Mouse (Mus musculus): Measurements from ENCODE around the gene Nfkbiz. TPM values are rescaled to one million over a fixed set of nuclear protein-coding genes. Genes with fewer than 3 reads are reported as not detected.

Gene Nfkbiz
- polyA plus RNA-seq, 1 experiment from 2014 or later = 1.8 TPM

- no peaks in the 10 kb centered on the region for H3K27me3 ChIP-seq (ENCODE audit: control insufficient read depth, insufficient read depth, low read length)
- no peaks in the 10 kb centered on the region for H3K4me1 ChIP-seq (ENCODE audit: control insufficient read depth, insufficient read depth, low read length)
- DNase-seq (ENCODE audit: low spot score, missing footprints) = no peak
- H3K9me3 ChIP-seq (ENCODE audit: control insufficient read depth, low read length) = no peaks in the 10 kb centered on the region
- H3K36me3 ChIP-seq (ENCODE audit: control insufficient read depth, insufficient read depth, low read length) = no peaks in the 10 kb centered on the region
- no peak overlapping the region for H3K4me2 ChIP-seq
- ATAC-seq (ENCODE audit: low FRiP score) = no peak
- no peak overlapping the region for H3K4me3 ChIP-seq (ENCODE audit: low read depth, low read length)
- H3K9ac ChIP-seq (ENCODE audit: low read length) = no peak overlapping the region
- H3K27ac ChIP-seq (ENCODE audit: low read depth, low read length) = no peak overlapping the region
- WGBS = 87% methylated on average over 7 of the region's 7 CpGs
Measured at GRCm38 (mm10) chr16:55798845-55799244, 39.9 kb downstream of the Nfkbiz start.

- H3K9ac ChIP-seq (ENCODE audit: low read length) = no peak overlapping the region
- WGBS = 92% methylated on average over 7 of the region's 7 CpGs
- H3K4me1 ChIP-seq (ENCODE audit: control insufficient read depth, insufficient read depth, low read length) = no peaks in the 10 kb centered on the region
- H3K27ac ChIP-seq (ENCODE audit: low read depth, low read length) = no peak overlapping the region
- H3K27me3 ChIP-seq (ENCODE audit: control insufficient read depth, insufficient read depth, low read length) = no peaks in the 10 kb centered on the region
- H3K9me3 ChIP-seq (ENCODE audit: control insufficient read depth, low read length) = no peaks in the 10 kb centered on the region
- no peak overlapping the region for H3K4me2 ChIP-seq
- no peak for DNase-seq (ENCODE audit: low spot score, missing footprints)
- no peak overlapping the region for H3K4me3 ChIP-seq (ENCODE audit: low read depth, low read length)
- H3K36me3 ChIP-seq (ENCODE audit: control insufficient read depth, insufficient read depth, low read length) = no peaks in the 10 kb centered on the region
- no peak for ATAC-seq (ENCODE audit: low FRiP score)
Measured at GRCm38 (mm10) chr16:55790326-55790725, 48.4 kb downstream of the Nfkbiz start.

- DNase-seq (ENCODE audit: low spot score, missing footprints) (no peak), ATAC-seq (ENCODE audit: low FRiP score) (no peak)
- H3K4me3 ChIP-seq (ENCODE audit: low read depth, low read length) = no peak overlapping the region
- no CpG with 5 or more reads among the region's 1 CpGs for WGBS
- no peak overlapping the region for H3K27ac ChIP-seq (ENCODE audit: low read depth, low read length)
- H3K9ac ChIP-seq (ENCODE audit: low read length) = no peak overlapping the region
- no peaks in the 10 kb centered on the region for H3K4me1 ChIP-seq (ENCODE audit: control insufficient read depth, insufficient read depth, low read length)
- no peaks in the 10 kb centered on the region for H3K9me3 ChIP-seq (ENCODE audit: control insufficient read depth, low read length)
- no peak overlapping the region for H3K4me2 ChIP-seq
- no peaks in the 10 kb centered on the region for H3K27me3 ChIP-seq (ENCODE audit: control insufficient read depth, insufficient read depth, low read length)
- H3K36me3 ChIP-seq (ENCODE audit: control insufficient read depth, insufficient read depth, low read length) = no peaks in the 10 kb centered on the region
Measured at GRCm38 (mm10) chr16:55789291-55789690, 49.4 kb downstream of the Nfkbiz start.

GRCm38 (mm10) chr16:55788671-55789070, 50.0 kb downstream of the Nfkbiz start:
- H3K36me3 ChIP-seq (ENCODE audit: control insufficient read depth, insufficient read depth, low read length) = no peaks in the 10 kb centered on the region
- ATAC-seq (ENCODE audit: low FRiP score) (no peak), DNase-seq (ENCODE audit: low spot score, missing footprints) (no peak)
- H3K4me1 ChIP-seq (ENCODE audit: control insufficient read depth, insufficient read depth, low read length) = no peaks in the 10 kb centered on the region
- H3K27ac ChIP-seq (ENCODE audit: low read depth, low read length) = no peak overlapping the region
- no peak overlapping the region for H3K9ac ChIP-seq (ENCODE audit: low read length)
- H3K9me3 ChIP-seq (ENCODE audit: control insufficient read depth, low read length) = no peaks in the 10 kb centered on the region
- H3K4me3 ChIP-seq (ENCODE audit: low read depth, low read length) = no peak overlapping the region
- WGBS = 85% methylated on average over 5 of the region's 5 CpGs
- H3K4me2 ChIP-seq = no peak overlapping the region
- no peaks in the 10 kb centered on the region for H3K27me3 ChIP-seq (ENCODE audit: control insufficient read depth, insufficient read depth, low read length)

GRCm38 (mm10) chr16:55787385-55788072, 51.2 kb downstream of the Nfkbiz start:
- Histone ChIP-seq H3K27ac (ENCODE audit: low read depth, low read length) (no peak overlapping the region), H3K4me2 (no peak overlapping the region), H3K36me3 (ENCODE audit: control insufficient read depth, insufficient read depth, low read length) (no peaks in the 10 kb centered on the region), H3K27me3 (ENCODE audit: control insufficient read depth, insufficient read depth, low read length) (no peaks in the 10 kb centered on the region), H3K4me1 (ENCODE audit: control insufficient read depth, insufficient read depth, low read length) (no peaks in the 10 kb centered on the region), H3K9ac (ENCODE audit: low read length) (no peak overlapping the region), H3K4me3 (ENCODE audit: low read depth, low read length) (no peak overlapping the region), H3K9me3 (ENCODE audit: control insufficient read depth, low read length) (no peaks in the 10 kb centered on the region)
- WGBS = 92% methylated on average over 13 of the region's 13 CpGs
- DNase-seq (ENCODE audit: low spot score, missing footprints) = no peak
- ATAC-seq (ENCODE audit: low FRiP score) = no peak

GRCm38 (mm10) chr16:55784379-55784778, 54.3 kb downstream of the Nfkbiz start:
- no peak for ATAC-seq (ENCODE audit: low FRiP score)
- Histone ChIP-seq H3K9me3 (ENCODE audit: control insufficient read depth, low read length) (no peaks in the 10 kb centered on the region), H3K9ac (ENCODE audit: low read length) (no peak overlapping the region), H3K36me3 (ENCODE audit: control insufficient read depth, insufficient read depth, low read length) (no peaks in the 10 kb centered on the region), H3K4me1 (ENCODE audit: control insufficient read depth, insufficient read depth, low read length) (no peaks in the 10 kb centered on the region), H3K27me3 (ENCODE audit: control insufficient read depth, insufficient read depth, low read length) (no peaks in the 10 kb centered on the region), H3K4me3 (ENCODE audit: low read depth, low read length) (no peak overlapping the region), H3K27ac (ENCODE audit: low read depth, low read length) (no peak overlapping the region), H3K4me2 (no peak overlapping the region)
- no peak for DNase-seq (ENCODE audit: low spot score, missing footprints)
- WGBS = 80% methylated on average over 7 of the region's 7 CpGs

- no peak overlapping the region for H3K4me3 ChIP-seq (ENCODE audit: low read depth, low read length)
- ATAC-seq (ENCODE audit: low FRiP score) (no peak), DNase-seq (ENCODE audit: low spot score, missing footprints) (no peak)
- H3K36me3 ChIP-seq (ENCODE audit: control insufficient read depth, insufficient read depth, low read length) = no peaks in the 10 kb centered on the region
- no peaks in the 10 kb centered on the region for H3K4me1 ChIP-seq (ENCODE audit: control insufficient read depth, insufficient read depth, low read length)
- H3K4me2 ChIP-seq = no peak overlapping the region
- 92% methylated on average over 3 of the region's 3 CpGs for WGBS
- H3K27me3 ChIP-seq (ENCODE audit: control insufficient read depth, insufficient read depth, low read length) = no peaks in the 10 kb centered on the region
- no peak overlapping the region for H3K27ac ChIP-seq (ENCODE audit: low read depth, low read length)
- H3K9me3 ChIP-seq (ENCODE audit: control insufficient read depth, low read length) = no peaks in the 10 kb centered on the region
- H3K9ac ChIP-seq (ENCODE audit: low read length) = no peak overlapping the region
Measured at GRCm38 (mm10) chr16:55783923-55784322, 54.8 kb downstream of the Nfkbiz start.

- ATAC-seq (ENCODE audit: low FRiP score) (no peak), DNase-seq (ENCODE audit: low spot score, missing footprints) (peak; percentile 10)
- Histone ChIP-seq H3K27me3 (ENCODE audit: control insufficient read depth, insufficient read depth, low read length) (no peaks in the 10 kb centered on the region), H3K4me3 (ENCODE audit: low read depth, low read length) (no peak overlapping the region), H3K36me3 (ENCODE audit: control insufficient read depth, insufficient read depth, low read length) (no peaks in the 10 kb centered on the region), H3K4me2 (no peak overlapping the region), H3K27ac (ENCODE audit: low read depth, low read length) (no peak overlapping the region), H3K9ac (ENCODE audit: low read length) (no peak overlapping the region), H3K4me1 (ENCODE audit: control insufficient read depth, insufficient read depth, low read length) (no peaks in the 10 kb centered on the region), H3K9me3 (ENCODE audit: control insufficient read depth, low read length) (no peaks in the 10 kb centered on the region)
- WGBS = 94% methylated on average over 2 of the region's 2 CpGs
Measured at GRCm38 (mm10) chr16:55782911-55783310, 55.8 kb downstream of the Nfkbiz start.

- H3K4me1 ChIP-seq (ENCODE audit: control insufficient read depth, insufficient read depth, low read length) = no peaks in the 10 kb centered on the region
- 64% methylated on average over 5 of the region's 5 CpGs for WGBS
- no peaks in the 10 kb centered on the region for H3K36me3 ChIP-seq (ENCODE audit: control insufficient read depth, insufficient read depth, low read length)
- ATAC-seq (ENCODE audit: low FRiP score) = no peak
- H3K27me3 ChIP-seq (ENCODE audit: control insufficient read depth, insufficient read depth, low read length) = no peaks in the 10 kb centered on the region
- no peaks in the 10 kb centered on the region for H3K9me3 ChIP-seq (ENCODE audit: control insufficient read depth, low read length)
- H3K4me3 ChIP-seq (ENCODE audit: low read depth, low read length) = no peak overlapping the region
- no peak overlapping the region for H3K27ac ChIP-seq (ENCODE audit: low read depth, low read length)
- peak; percentile 60 for DNase-seq (ENCODE audit: low spot score, missing footprints)
- no peak overlapping the region for H3K4me2 ChIP-seq
- H3K9ac ChIP-seq (ENCODE audit: low read length) = no peak overlapping the region
Measured at GRCm38 (mm10) chr16:55781809-55782208, 56.9 kb downstream of the Nfkbiz start.
